Mouse (Mus musculus) liver, embryonic 14.5 days (tissue): ENCODE results near the gene Lrrc49.

Experiments used
- CTCF ChIP-seq: IDR thresholded peaks from 2 replicates; pipeline ENCODE4 v1.5.1; 2016; ENCODE audit warnings: antibody characterized with exemption, low read depth, control low read depth
- EP300 ChIP-seq: IDR thresholded peaks from 2 replicates; pipeline ENCODE4 v1.6.1; 2016; ENCODE audit warnings: antibody characterized with exemption, low read depth

DNA sequence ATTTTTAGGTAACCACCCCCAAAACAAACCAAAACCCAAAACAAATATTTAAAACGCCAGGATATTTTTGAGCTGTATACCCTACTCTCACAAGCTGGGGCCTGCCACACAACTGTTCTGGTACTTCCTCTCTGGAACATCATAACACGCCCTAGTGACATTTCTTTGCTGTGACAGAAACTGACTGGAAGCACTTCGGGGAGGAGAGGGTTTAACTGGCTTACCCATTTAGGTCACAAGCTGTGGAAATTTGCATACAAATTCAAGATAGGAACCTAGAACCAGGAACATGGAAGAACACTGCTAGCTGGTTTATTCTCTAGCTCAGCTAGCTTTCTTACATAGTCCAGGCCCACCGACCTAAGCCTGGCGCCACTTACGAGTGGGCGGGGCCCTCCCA, 92.6 kb downstream of the Lrrc49 start:
- TF ChIP-seq CTCF (no peak), EP300 (no peak)
